Mouse (Mus musculus) limb, embryonic 14.5 days (tissue): Measurements from ENCODE around the gene Prkce. TPM values are rescaled to one million over a fixed set of nuclear protein-coding genes. Genes with fewer than 3 reads are reported as not detected.

ENCODE experiments used
- ATAC-seq: fragments of 200-750 bp; cut with Nextera tagmentation; 2 replicates; pipeline ENCODE4 v1.8.0; 2017; ENCODE audit warnings: low read depth, moderate number of reproducible peaks, moderate TSS enrichment; ENCODE audit not compliant: low FRiP score
- DNase-seq: peaks from one replicate; pipeline ENCODE4 v3.0.0-alpha.2; 2015; ENCODE audit warnings: low spot score
- H3K27ac ChIP-seq: fragments of 300-500 bp; sonication (generic); replicated peaks from 2 replicates; pipeline ENCODE4 v1.5.1; 2014; ENCODE audit warnings: low read depth, mild to moderate bottlenecking, low read length, moderate library complexity, mixed read lengths
- H3K27me3 ChIP-seq: fragments of 300-500 bp; sonication (generic); 2 replicates; pipeline ENCODE4 v1.6.1; 2014; ENCODE audit warnings: low read length, mixed read lengths; ENCODE audit not compliant: control insufficient read depth, insufficient read depth
- H3K36me3 ChIP-seq: fragments of 300-500 bp; sonication (generic); 2 replicates; pipeline ENCODE4 v1.6.1; 2014; ENCODE audit warnings: mild to moderate bottlenecking, low read length, moderate library complexity, mixed read lengths; ENCODE audit not compliant: control insufficient read depth, insufficient read depth
- H3K4me1 ChIP-seq: fragments of 300-500 bp; sonication (generic); 2 replicates; pipeline ENCODE4 v1.6.1; 2014; ENCODE audit warnings: antibody characterized with exemption, low read length, mixed read lengths; ENCODE audit not compliant: control insufficient read depth, insufficient read depth
- H3K4me2 ChIP-seq: fragments of 300-500 bp; sonication (generic); replicated peaks from 2 replicates; pipeline ENCODE4 v1.6.1; 2014; ENCODE audit warnings: low read depth, mild to moderate bottlenecking, low read length, moderate library complexity; ENCODE audit not compliant: severe bottlenecking
- H3K4me3 ChIP-seq: fragments of 300-500 bp; sonication (generic); replicated peaks from 2 replicates; pipeline ENCODE4 v1.5.1; 2014; ENCODE audit warnings: low read length
- H3K9ac ChIP-seq: fragments of 300-500 bp; sonication (generic); 2 replicates; pipeline ENCODE4 v1.6.1; 2014; ENCODE audit warnings: mild to moderate bottlenecking, low read depth, low read length, moderate library complexity; ENCODE audit not compliant: severe bottlenecking
- H3K9me3 ChIP-seq: fragments of 300-500 bp; sonication (generic); 2 replicates; pipeline ENCODE4 v1.6.1; 2016; ENCODE audit warnings: low read length; ENCODE audit not compliant: control insufficient read depth
- POLR2A ChIP-seq: fragments of 200-500 bp; IDR thresholded peaks from 2 replicates; pipeline ENCODE4 v1.8.0; 2012; ENCODE audit warnings: inconsistent platforms, mild to moderate bottlenecking, moderate library complexity, borderline replicate concordance; ENCODE audit not compliant: insufficient read depth, insufficient read length; ENCODE audit errors: extremely low read depth
- WGBS: fragments of 180-500 bp; shearing (Covaris S2); extraction: QIAGEN DNeasy Blood & Tissue Kit; methylation state at CpG from one replicate; pipeline ENCODE4 v1.1.7; 2014; 5-methylcytosine and 5-hydroxymethylcytosine counted together
- polyA plus RNA-seq, 2 experiments: library from polyadenylated mRNA; depleted of rRNA in 1 of 2; stranded (reverse) in 1 of 2; unstranded in 1 of 2; fragments of >200 nt; fragmentation: Nextera tagmentation in 1 of 2; extraction: Ambion mirVana in 1 of 2; gene quantifications; 2 replicates each; pipeline versions ENCODE4 v1.2.1 to v1.2.3; 2012 to 2014

Prkce gene
- polyA plus RNA-seq, 2 experiments: 4.7 to 9.3 TPM

- Histone ChIP-seq H3K4me1 (peaks cover 35% of the 10 kb centered on the region), H3K27me3 (no peaks in the 10 kb centered on the region), H3K27ac (no peak overlapping the region), H3K4me3 (no peak overlapping the region), H3K4me2 (no peak overlapping the region), H3K9ac (no peak overlapping the region), H3K36me3 (no peaks in the 10 kb centered on the region), H3K9me3 (no peaks in the 10 kb centered on the region)
- 74% methylated on average over 5 of the region's 5 CpGs for WGBS
- no peak for ATAC-seq
- no peak for TF ChIP-seq POLR2A
- DNase-seq: no peak
Observed at GRCm38 (mm10) chr17:86277999-86278526, 110.5 kb downstream of the Prkce start.

DNA sequence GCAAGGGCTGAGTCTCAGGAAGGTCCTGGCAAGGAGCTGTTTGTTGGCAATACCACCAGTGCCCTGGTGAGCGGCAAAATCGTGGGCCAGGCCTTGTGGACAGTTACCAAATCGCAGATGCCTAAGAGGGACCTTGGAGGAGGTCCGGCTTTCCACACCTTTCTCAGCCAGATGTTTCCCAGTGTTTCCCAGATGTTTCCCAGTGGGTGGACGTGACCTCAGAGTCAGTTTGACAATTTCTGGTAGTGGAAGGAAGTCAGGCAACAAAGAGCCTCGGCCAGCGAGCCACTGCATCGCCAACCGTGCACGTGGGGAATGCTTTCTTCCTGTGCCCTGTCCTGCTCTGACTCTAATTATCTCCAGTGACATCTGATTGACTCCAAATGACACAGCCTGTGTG, 112.2 kb downstream of the Prkce start:
- ATAC-seq (no peak), DNase-seq (no peak)
- Histone ChIP-seq H3K4me2 (no peak overlapping the region), H3K4me3 (no peak overlapping the region), H3K27ac (no peak overlapping the region), H3K36me3 (no peaks in the 10 kb centered on the region), H3K9ac (no peak overlapping the region), H3K9me3 (no peaks in the 10 kb centered on the region), H3K27me3 (no peaks in the 10 kb centered on the region), H3K4me1 (peaks cover 32% of the 10 kb centered on the region)
- 33% methylated on average over 10 of the region's 10 CpGs for WGBS
- no peak for TF ChIP-seq POLR2A

GRCm38 (mm10) chr17:86283741-86284140, 116.2 kb downstream of the Prkce start:
- DNase-seq: no peak

DNA sequence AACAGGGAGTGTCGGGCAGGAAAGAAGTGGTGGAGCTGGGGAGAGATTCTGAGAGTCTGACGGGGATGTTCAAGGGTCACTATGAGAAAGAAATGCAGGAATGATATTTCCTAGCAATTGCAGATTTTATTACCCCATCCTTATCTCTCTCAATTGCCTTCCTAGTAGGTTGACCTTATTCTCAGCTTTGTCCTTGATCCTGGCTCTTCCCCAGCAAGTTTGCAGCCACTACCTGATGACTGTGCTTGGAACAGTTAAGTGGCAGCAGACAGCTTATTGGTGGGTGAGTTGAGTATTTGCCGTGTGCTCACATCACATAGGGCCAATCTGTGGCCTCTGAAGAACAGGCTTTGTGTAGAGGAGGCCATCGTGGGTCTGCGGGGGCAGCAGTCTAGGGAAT, 117.5 kb downstream of the Prkce start:
- Histone ChIP-seq H3K4me1 (peaks cover 11% of the 10 kb centered on the region), H3K4me3 (no peak overlapping the region), H3K27ac (no peak overlapping the region), H3K9me3 (no peaks in the 10 kb centered on the region), H3K36me3 (no peaks in the 10 kb centered on the region), H3K4me2 (no peak overlapping the region), H3K27me3 (no peaks in the 10 kb centered on the region), H3K9ac (no peak overlapping the region)
- ATAC-seq (no peak), DNase-seq (no peak)
- no peak for TF ChIP-seq POLR2A
- 84% methylated on average over 5 of the region's 5 CpGs for WGBS

More at GRCm38 (mm10) chr17:86283741-86284140, 116.2 kb downstream of the Prkce start:
- Histone ChIP-seq H3K4me1 (peaks cover 11% of the 10 kb centered on the region), H3K27ac (no peak overlapping the region), H3K27me3 (no peaks in the 10 kb centered on the region), H3K9me3 (no peaks in the 10 kb centered on the region), H3K4me3 (no peak overlapping the region), H3K36me3 (no peaks in the 10 kb centered on the region), H3K4me2 (no peak overlapping the region), H3K9ac (no peak overlapping the region)
- 32% methylated on average over 3 of the region's 5 CpGs for WGBS
- no peak for ATAC-seq
- no peak for TF ChIP-seq POLR2A

DNA sequence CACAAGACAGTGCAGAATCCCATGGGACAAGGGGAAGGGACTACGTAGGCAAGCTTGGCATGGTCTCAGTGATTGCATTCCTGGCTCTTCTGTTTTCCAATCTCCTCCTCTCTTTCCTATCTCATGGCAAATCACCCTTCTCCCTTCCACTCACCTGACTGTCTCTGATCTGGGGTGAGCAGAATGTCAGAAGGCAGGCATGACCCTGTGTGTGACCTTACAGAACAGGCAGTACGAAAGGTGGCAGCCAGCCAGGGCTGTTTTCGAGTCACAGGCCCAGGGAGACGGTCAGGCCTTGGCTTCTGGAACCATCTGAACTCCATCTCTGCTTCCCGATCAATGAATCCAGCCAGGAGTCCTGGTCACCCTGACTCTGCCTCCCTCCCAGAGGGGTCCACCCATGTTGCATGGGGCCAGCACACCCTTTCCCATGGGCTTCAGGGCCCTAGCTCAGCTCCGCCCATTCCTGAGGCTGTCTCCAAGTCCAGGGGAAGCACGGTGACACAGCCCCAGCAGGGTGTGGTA, 119.2 kb downstream of the Prkce start:
- WGBS: 70% methylated on average over 7 of the region's 7 CpGs
- H3K4me3 ChIP-seq: no peak overlapping the region
- peaks cover 5% of the 10 kb centered on the region for H3K4me1 ChIP-seq
- H3K27me3 ChIP-seq: no peaks in the 10 kb centered on the region
- H3K4me2 ChIP-seq: no peak overlapping the region
- H3K27ac ChIP-seq: no peak overlapping the region
- no peak overlapping the region for H3K9ac ChIP-seq
- H3K36me3 ChIP-seq: no peaks in the 10 kb centered on the region
- H3K9me3 ChIP-seq: no peaks in the 10 kb centered on the region
- ATAC-seq: no peak
- TF ChIP-seq POLR2A: no peak
- DNase-seq: no peak
